Mouse (Mus musculus): ENCODE results near the gene AL731706.1.
"Not testable (repeated sequence)": the region's sequence is repeated elsewhere in the genome, so short reads cannot be mapped to it uniquely, and the experiment has no call there.

GRCm38 (mm10) chr2:136890716-136891067 is 497 bp downstream of the AL731706.1 start:
- TF ChIP-seq CTCF (IDR thresholded peaks at IDR 0.05; ENCODE audit: extremely low read depth, insufficient read depth, insufficient read length, insufficient replicate concordance); POLR2A (IDR thresholded peaks at IDR 0.05; ENCODE audit: low read depth, low read length): not testable (repeated sequence)
